Mouse (Mus musculus): ENCODE measurements at regions not wholly inside any gene's neighbourhood (a gene's known extent, or its start where the extent isn't known, plus 50 kb on each side); places are given as distances from the start of the nearest gene placed in this dataset.

GRCm38 (mm10) chr9:33214523-33214922 lies 578.5 kb downstream of the Ets1 start:
- TF ChIP-seq CTCF (conservative IDR thresholded peaks at IDR 0.05; ENCODE audit: low read length) (no peak), NANOG (IDR thresholded peaks at IDR 0.05; ENCODE audit: borderline replicate concordance, low read length) (no peak)
